Mouse (Mus musculus) testis, adult 2 months (tissue): ENCODE data around the gene Lin7c. TPM values are rescaled to one million over a fixed set of nuclear protein-coding genes. Genes with fewer than 3 reads are reported as not detected.

ENCODE experiments used
- H3K27ac ChIP-seq: fragments of 200-500 bp; 2 replicates; pipeline ENCODE4 v1.5.1; 2012; ENCODE audit warnings: low read depth, low read length; ENCODE audit not compliant: control insufficient read depth, insufficient read depth
- H3K27me3 ChIP-seq: fragments of 200-500 bp; 2 replicates; pipeline ENCODE4 v1.6.1; 2012; ENCODE audit warnings: mild to moderate bottlenecking, low read length, moderate library complexity; ENCODE audit not compliant: control insufficient read depth, insufficient read depth
- H3K36me3 ChIP-seq: fragments of 200-500 bp; 2 replicates; pipeline ENCODE4 v1.6.1; 2012; ENCODE audit warnings: mild to moderate bottlenecking, low read length; ENCODE audit not compliant: control insufficient read depth, insufficient read depth
- H3K4me1 ChIP-seq: fragments of 200-500 bp; 2 replicates; pipeline ENCODE4 v1.6.1; 2012; ENCODE audit warnings: low read length; ENCODE audit not compliant: control insufficient read depth, insufficient read depth
- H3K4me3 ChIP-seq: fragments of 200-500 bp; 2 replicates; pipeline ENCODE4 v1.5.1; 2012; ENCODE audit warnings: low read depth, mild to moderate bottlenecking, low read length, moderate library complexity, mixed read lengths; ENCODE audit not compliant: control insufficient read depth
- CTCF ChIP-seq: fragments of 200-500 bp; IDR thresholded peaks from 2 replicates; pipeline ENCODE4 v1.5.1; 2012; ENCODE audit warnings: low read depth, mild to moderate bottlenecking, inconsistent platforms, low read length, moderate library complexity; ENCODE audit not compliant: control insufficient read depth, insufficient read depth, insufficient replicate concordance
- POLR2A ChIP-seq: fragments of 200-500 bp; IDR thresholded peaks from 2 replicates; pipeline ENCODE4 v1.6.1; 2012; ENCODE audit warnings: low read depth, mild to moderate bottlenecking, inconsistent platforms, low read length, moderate library complexity; ENCODE audit not compliant: control insufficient read depth
- polyA plus RNA-seq: library from polyadenylated mRNA; depleted of rRNA; stranded (reverse); fragments of >200 nt; gene quantifications from 2 replicates; pipeline ENCODE4 v1.2.3, GENCODE M21; 2012; rRNA removed

The Lin7c gene
- polyA plus RNA-seq, 1 experiment: 7.7 TPM

DNA sequence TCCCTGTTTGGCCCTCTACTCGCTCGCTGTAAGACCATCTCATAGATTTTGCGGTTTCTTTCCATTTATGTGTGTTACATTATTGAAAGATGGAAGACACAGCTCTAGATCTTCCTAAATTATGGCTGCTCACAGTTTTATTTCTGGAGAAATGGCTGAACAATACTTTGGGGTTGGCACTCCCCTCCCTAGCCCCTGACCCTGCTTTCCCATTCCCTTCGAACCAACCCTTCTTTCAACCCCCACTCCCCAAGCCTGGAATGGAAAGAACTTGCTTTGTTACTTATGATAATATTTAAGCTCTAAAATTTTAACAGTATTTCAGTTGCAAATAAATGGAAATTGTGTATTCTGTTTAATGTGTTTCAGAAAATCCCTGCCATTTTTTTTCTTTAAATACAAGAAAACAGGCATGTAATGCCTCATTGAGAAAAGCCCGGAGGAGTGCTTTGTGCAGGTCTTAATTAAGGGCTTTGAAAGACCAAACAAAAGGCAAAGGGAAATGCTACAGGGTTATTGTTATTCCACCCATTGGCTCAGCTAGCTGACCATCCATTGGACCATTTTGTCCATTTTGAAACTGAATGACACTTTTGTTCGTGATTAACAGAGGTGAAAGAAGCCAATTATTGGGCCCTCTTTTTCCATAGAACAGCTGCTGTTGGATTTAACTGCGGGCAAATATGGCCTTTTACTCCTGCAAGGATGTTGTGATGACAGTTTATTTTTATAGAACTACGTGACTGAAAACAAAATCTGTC lies 52.3 kb downstream of the Lin7c start:
- Histone ChIP-seq H3K27ac (no peak overlapping the region), H3K27me3 (no peaks in the 10 kb centered on the region), H3K36me3 (no peaks in the 10 kb centered on the region), H3K4me3 (no peak overlapping the region), H3K4me1 (no peaks in the 10 kb centered on the region)
- TF ChIP-seq POLR2A (no peak), CTCF (no peak)

DNA sequence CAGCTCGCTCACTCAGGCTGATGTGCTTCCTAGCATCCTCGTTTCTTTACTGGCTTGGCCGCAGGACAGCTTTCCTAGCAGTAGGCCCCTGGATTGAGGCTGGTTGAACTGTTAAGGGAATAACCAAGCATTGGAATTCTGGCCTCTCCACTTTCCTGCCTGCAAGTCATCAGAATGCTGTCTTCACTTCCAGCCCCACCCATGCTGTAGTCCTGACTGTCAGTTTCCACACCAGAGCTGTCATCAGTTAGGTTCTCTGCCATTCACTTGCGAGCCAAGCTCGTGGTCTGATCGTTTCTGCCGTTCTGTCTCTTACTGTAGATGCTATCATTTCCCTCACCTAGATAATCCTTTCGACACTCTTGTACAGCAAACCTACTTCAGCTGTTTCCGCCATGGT lies 54.3 kb downstream of the Lin7c start:
- Histone ChIP-seq H3K4me1 (no peaks in the 10 kb centered on the region), H3K27ac (no peak overlapping the region), H3K27me3 (no peaks in the 10 kb centered on the region), H3K36me3 (no peaks in the 10 kb centered on the region), H3K4me3 (no peak overlapping the region)
- TF ChIP-seq POLR2A (no peak), CTCF (no peak)

DNA sequence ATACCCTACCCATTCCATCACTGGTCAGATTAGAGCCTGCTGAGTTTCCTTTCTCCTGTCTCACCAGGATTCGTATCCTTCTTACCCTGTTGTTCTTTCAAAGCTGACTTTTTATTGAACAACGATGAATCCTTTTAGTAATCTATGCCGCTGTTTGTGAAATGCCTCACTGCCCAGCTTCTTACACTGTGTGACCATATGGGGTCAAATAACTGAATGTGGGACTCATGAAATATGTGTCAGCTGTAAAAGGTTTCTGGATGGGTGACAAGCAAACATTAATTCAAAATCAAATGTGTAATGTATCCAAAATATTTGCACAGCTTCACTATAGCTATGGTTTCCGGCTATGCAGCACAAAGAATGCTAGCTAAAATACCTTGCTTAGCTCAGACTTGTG lies 54.9 kb downstream of the Lin7c start:
- Histone ChIP-seq H3K36me3 (no peaks in the 10 kb centered on the region), H3K27ac (no peak overlapping the region), H3K4me3 (no peak overlapping the region), H3K27me3 (no peaks in the 10 kb centered on the region), H3K4me1 (no peaks in the 10 kb centered on the region)
- TF ChIP-seq POLR2A (no peak), CTCF (no peak)

DNA sequence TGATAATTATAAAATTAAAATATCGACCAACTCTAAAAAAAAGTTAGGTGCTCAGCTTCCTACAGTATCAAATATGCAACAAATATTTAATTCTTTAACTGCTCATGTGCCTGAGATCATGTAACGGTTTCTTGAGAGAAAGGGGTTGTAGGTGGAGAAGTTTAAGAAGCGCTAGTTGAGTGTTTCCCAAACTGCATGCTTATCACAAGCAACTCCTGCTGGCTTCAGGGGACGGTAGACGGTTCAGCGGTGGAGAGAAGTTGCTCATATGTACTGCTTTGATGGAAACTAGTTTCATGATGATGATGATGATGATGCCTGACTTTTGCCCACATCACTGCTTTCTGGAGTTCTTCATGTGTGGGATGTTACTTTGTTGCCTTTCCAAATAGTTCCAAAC lies 55.8 kb downstream of the Lin7c start:
- Histone ChIP-seq H3K36me3 (no peaks in the 10 kb centered on the region), H3K4me3 (no peak overlapping the region), H3K4me1 (no peaks in the 10 kb centered on the region), H3K27ac (no peak overlapping the region), H3K27me3 (no peaks in the 10 kb centered on the region)
- TF ChIP-seq CTCF: no peak
- no peak for TF ChIP-seq POLR2A

DNA sequence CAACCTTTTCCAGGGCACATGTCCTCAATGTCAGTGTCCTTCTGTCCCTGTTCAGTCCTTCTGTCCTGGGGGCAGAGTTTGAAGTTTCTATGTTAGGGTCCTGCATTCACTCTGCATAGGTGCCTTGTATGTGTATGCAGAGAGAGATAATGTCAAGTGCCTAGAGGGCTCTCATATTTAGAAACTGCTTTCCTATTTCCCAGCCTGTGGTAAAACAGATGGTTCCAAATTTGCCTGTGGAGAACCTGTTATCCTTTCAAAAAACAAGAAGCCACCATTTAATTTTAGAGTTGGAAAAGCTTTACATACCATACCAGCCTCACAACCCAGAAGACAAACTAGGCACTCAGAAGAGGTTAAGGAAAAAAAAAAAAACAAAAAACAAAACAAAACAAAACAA lies 58.9 kb downstream of the Lin7c start:
- Histone ChIP-seq H3K36me3 (no peaks in the 10 kb centered on the region), H3K4me1 (no peaks in the 10 kb centered on the region), H3K27ac (no peak overlapping the region), H3K4me3 (no peak overlapping the region), H3K27me3 (no peaks in the 10 kb centered on the region)
- TF ChIP-seq POLR2A: no peak
- TF ChIP-seq CTCF: no peak

DNA sequence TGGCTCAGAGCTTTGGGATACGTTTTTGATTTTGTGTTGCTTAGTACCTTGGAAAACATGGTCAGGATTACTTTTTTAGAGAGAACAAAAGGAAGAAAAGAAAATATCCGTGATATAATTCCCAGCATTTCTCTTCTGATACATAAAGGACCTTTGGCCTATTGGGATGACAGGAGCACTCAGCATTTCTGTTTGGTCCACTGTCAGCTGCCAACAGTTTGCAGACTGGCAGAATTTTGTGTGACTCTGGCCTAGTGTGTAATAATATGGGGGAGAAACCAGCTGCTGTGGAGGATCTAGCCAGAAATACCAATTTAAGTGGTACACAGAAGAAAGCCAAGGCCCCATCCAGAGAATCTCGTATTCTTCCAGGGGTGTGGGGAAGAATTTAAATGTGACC lies 59.7 kb downstream of the Lin7c start:
- H3K4me1 ChIP-seq: no peaks in the 10 kb centered on the region

More for the DNA sequence above, 59.7 kb downstream of the Lin7c start:
- TF ChIP-seq POLR2A: no peak
- TF ChIP-seq CTCF: no peak
- Histone ChIP-seq H3K27ac (no peak overlapping the region), H3K4me3 (no peak overlapping the region), H3K27me3 (no peaks in the 10 kb centered on the region), H3K36me3 (no peaks in the 10 kb centered on the region)

Other genes starting within 250 kb of the Lin7c start
- gene Bdnf, start 216.2 kb upstream of the Lin7c start, polyA plus RNA-seq: 0.02 and 0.05 TPM in 2 replicates
- gene Lgr4, start 26.8 kb downstream of the Lin7c start, polyA plus RNA-seq: 3.6 and 4.3 TPM in 2 replicates
- 15.2 and 16.2 TPM in 2 replicates for gene Ccdc34, start 127.0 kb downstream of the Lin7c start, polyA plus RNA-seq